Mouse (Mus musculus): ENCODE results near the gene Grik5. TPM values are rescaled to one million over a fixed set of nuclear protein-coding genes. Genes with fewer than 3 reads are reported as not detected.

The Grik5 gene
- polyA plus RNA-seq, 1 experiment from 2014 or later = 1.5 TPM

DNA sequence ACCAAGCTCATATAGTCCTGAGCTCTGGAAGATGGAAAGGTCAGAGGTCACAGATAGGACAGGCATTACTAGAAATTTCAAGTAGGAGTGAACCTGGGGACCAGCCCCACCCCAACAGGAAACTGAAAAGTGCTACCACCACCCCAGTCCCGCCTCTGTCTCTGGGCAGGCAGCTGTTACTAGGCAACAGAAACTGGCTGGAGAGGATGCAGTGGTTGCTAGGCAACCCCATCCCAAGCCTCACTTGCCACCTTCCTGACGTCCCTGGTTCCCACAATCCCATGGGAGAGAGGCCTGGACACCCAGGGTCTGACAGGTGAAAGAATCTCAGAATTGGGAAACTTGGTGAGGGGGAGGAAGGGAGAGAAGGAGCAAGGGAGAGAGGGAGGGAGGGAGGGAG lies 3.4 kb downstream of the Grik5 start:
- Histone ChIP-seq H3K9me3 (ENCODE audit: control insufficient read depth, low read length) (no peaks in the 10 kb centered on the region), H3K4me2 (ENCODE audit: low read depth, low read length) (no peak overlapping the region), H3K36me3 (ENCODE audit: control insufficient read depth, insufficient read depth, low read length) (0 out of 2 replicates have a peak, but pooled peaks cover 4% of the 10 kb centered on the region), H3K9ac (ENCODE audit: low read depth, low read length) (no peak overlapping the region), H3K27ac (ENCODE audit: low read length) (no peak overlapping the region), H3K4me3 (ENCODE audit: low read length) (no peak overlapping the region), H3K4me1 (ENCODE audit: control insufficient read depth, insufficient read depth, low read length) (peaks cover 19% of the 10 kb centered on the region), H3K27me3 (replicated peaks; ENCODE audit: control insufficient read depth, insufficient read depth, low read length) (no peaks in the 10 kb centered on the region)
- 29% methylated on average over 2 of the region's 2 CpGs for WGBS
- ATAC-seq = no peak

DNA sequence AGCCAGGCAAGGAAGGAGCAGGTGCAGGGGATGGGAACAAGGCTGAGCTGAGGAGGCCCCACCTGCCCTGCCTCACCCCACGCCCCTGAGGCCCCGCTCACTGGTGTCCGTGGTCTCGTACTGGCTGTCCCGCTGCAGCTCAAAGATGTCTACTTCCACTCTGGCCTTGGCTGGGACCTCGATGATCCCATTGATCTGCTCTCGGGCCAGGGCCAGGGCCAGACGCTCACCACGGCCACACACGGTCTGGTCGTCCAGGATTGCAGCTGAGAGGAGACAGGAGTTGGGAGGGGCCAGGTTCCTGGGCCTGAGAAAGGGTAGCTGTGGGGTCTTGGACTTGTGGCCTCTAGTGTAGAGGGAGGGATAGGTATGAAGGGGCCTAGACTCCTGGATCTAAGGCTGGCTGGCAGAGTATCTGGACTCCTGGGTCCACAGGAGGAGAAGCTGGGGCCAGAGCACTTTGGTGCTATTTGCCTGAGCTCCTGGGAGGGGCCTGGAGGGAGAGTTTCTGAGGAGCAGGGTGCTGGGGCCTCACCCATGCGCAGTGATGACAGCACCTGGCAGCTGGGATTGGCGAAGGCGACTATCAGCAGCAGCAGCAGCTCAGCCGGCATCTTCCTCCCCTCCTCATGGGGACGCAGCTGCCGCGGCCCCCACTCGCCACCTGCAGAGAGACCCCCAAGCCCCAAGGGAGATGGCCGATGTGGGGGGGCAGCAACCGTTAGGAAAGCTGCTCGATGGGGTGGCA lies 4.1 kb downstream of the Grik5 start:
- H3K4me1 ChIP-seq (ENCODE audit: control insufficient read depth, insufficient read depth, low read length) = peaks cover 15% of the 10 kb centered on the region
- H3K9me3 ChIP-seq (ENCODE audit: control insufficient read depth, low read length) = no peaks in the 10 kb centered on the region
- H3K27ac ChIP-seq (ENCODE audit: low read length) = no peak overlapping the region
- no peak for ATAC-seq
- WGBS = 82% methylated on average over 22 of the region's 22 CpGs
- 0 out of 2 replicates have a peak, but pooled peaks cover 7% of the 10 kb centered on the region for H3K36me3 ChIP-seq (ENCODE audit: control insufficient read depth, insufficient read depth, low read length)
- H3K27me3 ChIP-seq (replicated peaks; ENCODE audit: control insufficient read depth, insufficient read depth, low read length) = no peaks in the 10 kb centered on the region
- H3K4me2 ChIP-seq (ENCODE audit: low read depth, low read length) = no peak overlapping the region
- no peak overlapping the region for H3K4me3 ChIP-seq (ENCODE audit: low read length)
- no peak overlapping the region; the same call in 1 of the 2 replicates for H3K9ac ChIP-seq (ENCODE audit: low read depth, low read length)

DNA sequence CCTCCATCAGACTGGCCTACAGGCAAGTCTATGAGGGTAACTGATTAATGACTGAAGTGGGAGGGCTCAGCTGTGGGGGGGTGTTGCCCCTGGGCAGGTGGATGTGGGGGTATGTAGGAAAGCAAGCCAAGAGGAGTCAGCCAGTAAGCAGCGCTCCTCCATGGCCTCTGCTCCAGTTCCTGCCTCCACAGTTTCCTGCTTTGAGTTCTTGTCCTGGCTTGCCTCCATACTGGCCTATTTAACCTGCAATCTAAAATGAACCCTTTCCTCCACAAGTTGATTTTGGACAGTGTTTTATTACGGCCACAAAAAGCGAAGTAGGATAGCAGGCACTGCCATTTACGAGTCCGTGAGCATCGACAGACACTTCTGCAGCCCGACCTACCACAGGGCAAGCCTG lies 4.8 kb downstream of the Grik5 start:
- no peak for ATAC-seq
- Histone ChIP-seq H3K4me1 (ENCODE audit: control insufficient read depth, insufficient read depth, low read length) (peaks cover 14% of the 10 kb centered on the region), H3K4me2 (ENCODE audit: low read depth, low read length) (no peak overlapping the region), H3K9me3 (ENCODE audit: control insufficient read depth, low read length) (no peaks in the 10 kb centered on the region), H3K27me3 (replicated peaks; ENCODE audit: control insufficient read depth, insufficient read depth, low read length) (no peaks in the 10 kb centered on the region), H3K27ac (ENCODE audit: low read length) (no peak overlapping the region; the same call in 1 of the 2 replicates), H3K36me3 (ENCODE audit: control insufficient read depth, insufficient read depth, low read length) (0 out of 2 replicates have a peak, but pooled peaks cover 7% of the 10 kb centered on the region), H3K4me3 (ENCODE audit: low read length) (no peak overlapping the region), H3K9ac (ENCODE audit: low read depth, low read length) (no peak overlapping the region; the same call in 1 of the 2 replicates)
- 88% methylated on average over 7 of the region's 7 CpGs for WGBS

DNA sequence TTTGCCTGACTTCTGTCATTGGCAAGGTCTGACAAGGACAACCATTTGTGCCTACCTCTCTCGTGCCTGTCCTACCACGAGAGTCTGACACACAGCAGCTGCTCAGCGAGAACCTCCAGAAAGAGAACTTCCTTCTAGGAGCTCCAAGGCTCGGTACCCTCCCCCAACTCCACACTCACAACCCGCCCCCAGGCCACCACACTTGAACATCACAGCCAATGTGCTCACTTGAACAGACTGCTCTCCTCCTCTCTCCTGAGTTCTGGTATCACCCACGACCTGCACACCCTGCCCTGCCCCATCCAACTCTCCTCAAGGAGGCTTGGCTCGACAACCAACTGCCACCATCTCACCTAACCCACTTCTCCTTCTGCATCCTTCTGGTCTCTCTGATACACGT lies 8.2 kb downstream of the Grik5 start:
- Histone ChIP-seq H3K4me3 (ENCODE audit: low read length) (no peak overlapping the region), H3K4me1 (ENCODE audit: control insufficient read depth, insufficient read depth, low read length) (no peaks in the 10 kb centered on the region), H3K27ac (ENCODE audit: low read length) (no peak overlapping the region), H3K9me3 (ENCODE audit: control insufficient read depth, low read length) (no peaks in the 10 kb centered on the region), H3K36me3 (ENCODE audit: control insufficient read depth, insufficient read depth, low read length) (0 out of 2 replicates have a peak, but pooled peaks cover 13% of the 10 kb centered on the region), H3K4me2 (ENCODE audit: low read depth, low read length) (no peak overlapping the region), H3K9ac (ENCODE audit: low read depth, low read length) (no peak overlapping the region), H3K27me3 (replicated peaks; ENCODE audit: control insufficient read depth, insufficient read depth, low read length) (no peaks in the 10 kb centered on the region)
- ATAC-seq = no peak
- 85% methylated on average over 8 of the region's 8 CpGs for WGBS

DNA sequence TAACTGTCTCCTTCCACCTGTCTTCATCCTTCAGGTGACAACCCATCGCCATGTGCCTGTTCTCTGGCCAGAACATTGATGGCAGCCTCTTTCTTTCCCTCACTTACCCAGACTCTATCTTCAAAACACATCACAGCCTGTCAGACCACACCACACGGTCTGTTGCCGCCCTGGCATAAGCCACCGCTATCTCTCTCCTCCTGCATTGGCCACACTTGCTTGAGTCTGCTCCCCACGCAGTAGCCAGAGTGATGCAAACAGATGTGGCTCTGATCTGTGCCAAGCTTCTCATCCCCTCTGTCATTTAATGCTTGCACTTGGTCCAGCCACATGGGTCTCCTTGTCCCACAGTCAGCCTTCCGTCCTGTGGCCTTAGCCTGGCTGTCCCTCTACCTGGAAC lies 8.8 kb downstream of the Grik5 start:
- 0 out of 2 replicates have a peak, but pooled peaks cover 13% of the 10 kb centered on the region for H3K36me3 ChIP-seq (ENCODE audit: control insufficient read depth, insufficient read depth, low read length)
- no peaks in the 10 kb centered on the region for H3K9me3 ChIP-seq (ENCODE audit: control insufficient read depth, low read length)
- no peak overlapping the region for H3K4me2 ChIP-seq (ENCODE audit: low read depth, low read length)
- H3K4me1 ChIP-seq (ENCODE audit: control insufficient read depth, insufficient read depth, low read length) = no peaks in the 10 kb centered on the region
- H3K9ac ChIP-seq (ENCODE audit: low read depth, low read length) = no peak overlapping the region
- H3K27ac ChIP-seq (ENCODE audit: low read length) = no peak overlapping the region
- no peak overlapping the region for H3K4me3 ChIP-seq (ENCODE audit: low read length)
- 85% methylated on average over 6 of the region's 6 CpGs for WGBS
- ATAC-seq = no peak
- H3K27me3 ChIP-seq (replicated peaks; ENCODE audit: control insufficient read depth, insufficient read depth, low read length) = no peaks in the 10 kb centered on the region

DNA sequence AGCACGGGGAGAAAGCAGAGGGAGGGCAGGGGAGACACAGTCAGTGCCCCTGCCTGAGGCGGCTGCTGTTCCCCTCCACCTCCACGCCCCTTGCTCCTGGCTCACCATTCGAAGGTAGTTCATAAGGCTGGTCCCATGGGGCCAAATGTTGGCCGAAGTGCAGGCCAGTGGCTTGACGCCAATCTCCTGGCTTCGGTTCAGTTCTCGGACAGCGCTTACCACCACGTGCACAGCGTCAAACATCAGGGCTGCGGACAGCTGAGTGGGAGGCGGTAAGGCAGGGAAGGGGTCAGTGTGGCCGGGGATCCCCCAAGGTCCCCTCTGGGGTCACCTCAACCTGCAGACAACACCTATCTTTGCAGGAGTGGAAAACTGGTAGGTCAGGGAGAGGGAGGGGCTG lies 13.3 kb downstream of the Grik5 start:
- Histone ChIP-seq H3K4me3 (ENCODE audit: low read length) (no peak overlapping the region), H3K9me3 (ENCODE audit: control insufficient read depth, low read length) (no peaks in the 10 kb centered on the region), H3K36me3 (ENCODE audit: control insufficient read depth, insufficient read depth, low read length) (peaks cover 25% of the 10 kb centered on the region), H3K4me2 (ENCODE audit: low read depth, low read length) (no peak overlapping the region), H3K9ac (ENCODE audit: low read depth, low read length) (no peak overlapping the region), H3K4me1 (ENCODE audit: control insufficient read depth, insufficient read depth, low read length) (no peaks in the 10 kb centered on the region), H3K27ac (ENCODE audit: low read length) (no peak overlapping the region), H3K27me3 (replicated peaks; ENCODE audit: control insufficient read depth, insufficient read depth, low read length) (no peaks in the 10 kb centered on the region)
- 89% methylated on average over 14 of the region's 14 CpGs for WGBS
- no peak for ATAC-seq

DNA sequence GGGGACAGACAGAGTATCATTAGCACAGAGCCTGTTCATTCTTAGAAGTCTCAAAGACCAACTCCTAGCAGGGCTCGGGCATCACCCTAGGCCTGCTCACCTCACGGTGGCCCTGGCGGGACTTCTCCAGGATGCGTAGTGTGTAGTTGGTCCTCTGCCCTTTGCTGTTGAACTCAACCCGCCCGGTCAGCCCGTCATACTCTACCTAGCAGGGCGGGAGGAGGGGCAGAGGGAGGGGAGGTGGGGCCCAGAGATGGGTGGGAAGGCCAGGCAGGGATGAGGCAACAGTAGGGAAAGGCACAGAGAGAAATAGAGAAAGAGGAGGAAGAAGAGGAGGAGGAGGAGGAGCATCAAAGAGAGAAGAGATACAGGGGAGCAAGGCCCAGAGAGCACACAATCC lies 13.8 kb downstream of the Grik5 start:
- Histone ChIP-seq H3K9ac (ENCODE audit: low read depth, low read length) (no peak overlapping the region), H3K27me3 (replicated peaks; ENCODE audit: control insufficient read depth, insufficient read depth, low read length) (no peaks in the 10 kb centered on the region), H3K36me3 (ENCODE audit: control insufficient read depth, insufficient read depth, low read length) (peaks cover 24% of the 10 kb centered on the region), H3K27ac (ENCODE audit: low read length) (no peak overlapping the region), H3K4me2 (ENCODE audit: low read depth, low read length) (no peak overlapping the region), H3K4me3 (ENCODE audit: low read length) (no peak overlapping the region), H3K4me1 (ENCODE audit: control insufficient read depth, insufficient read depth, low read length) (no peaks in the 10 kb centered on the region), H3K9me3 (ENCODE audit: control insufficient read depth, low read length) (no peaks in the 10 kb centered on the region)
- ATAC-seq = no peak
- WGBS = 82% methylated on average over 8 of the region's 8 CpGs

DNA sequence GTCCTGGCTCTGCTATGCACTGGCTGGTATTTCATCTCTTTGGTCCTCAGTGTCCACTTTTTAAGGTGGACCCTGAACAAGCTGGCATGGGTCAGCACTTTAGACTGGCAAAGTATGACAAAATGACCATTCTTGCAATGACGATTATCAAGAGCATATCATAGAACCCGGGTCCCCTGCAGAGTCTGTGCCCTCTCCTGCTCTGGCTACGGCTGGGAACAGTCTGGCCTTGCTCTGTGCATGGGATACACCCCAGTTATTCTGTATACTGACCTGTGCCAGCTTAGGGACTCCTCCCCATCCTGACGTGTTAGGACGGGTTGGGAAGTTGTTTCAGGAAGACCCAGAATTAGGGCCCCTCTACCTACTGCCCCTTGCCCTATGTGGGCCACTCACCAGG lies 14.3 kb downstream of the Grik5 start:
- H3K4me2 ChIP-seq (ENCODE audit: low read depth, low read length) = no peak overlapping the region

DNA sequence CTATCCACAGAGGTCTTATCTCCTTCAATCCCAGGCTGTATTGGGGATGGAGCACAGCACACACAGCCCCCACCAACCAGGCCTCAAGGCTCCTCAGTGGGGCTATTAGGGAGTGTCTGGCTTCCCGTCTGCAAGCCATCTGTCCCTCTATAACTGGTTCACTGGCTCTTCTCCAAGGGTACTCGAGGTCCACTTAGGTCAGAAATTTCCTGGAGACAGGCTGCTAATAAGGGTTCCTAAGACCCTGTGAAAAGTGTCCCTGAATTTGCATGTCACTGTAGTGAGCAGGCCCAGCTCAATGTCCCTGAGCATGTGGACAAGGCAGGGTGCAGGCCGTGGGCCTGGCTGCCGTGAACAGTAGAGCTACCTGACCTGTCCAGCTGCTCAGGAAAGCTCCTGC lies 15.2 kb downstream of the Grik5 start:
- Histone ChIP-seq H3K36me3 (ENCODE audit: control insufficient read depth, insufficient read depth, low read length) (peaks cover 22% of the 10 kb centered on the region), H3K27me3 (replicated peaks; ENCODE audit: control insufficient read depth, insufficient read depth, low read length) (no peaks in the 10 kb centered on the region), H3K4me3 (ENCODE audit: low read length) (no peak overlapping the region), H3K4me1 (ENCODE audit: control insufficient read depth, insufficient read depth, low read length) (no peaks in the 10 kb centered on the region), H3K4me2 (ENCODE audit: low read depth, low read length) (no peak overlapping the region), H3K9ac (ENCODE audit: low read depth, low read length) (no peak overlapping the region), H3K27ac (ENCODE audit: low read length) (no peak overlapping the region), H3K9me3 (ENCODE audit: control insufficient read depth, low read length) (no peaks in the 10 kb centered on the region)
- no peak for ATAC-seq
- 63% methylated on average over 4 of the region's 4 CpGs for WGBS

More for the DNA sequence above, 14.3 kb downstream of the Grik5 start:
- 88% methylated on average over 5 of the region's 5 CpGs for WGBS
- no peak for ATAC-seq
- Histone ChIP-seq H3K4me1 (ENCODE audit: control insufficient read depth, insufficient read depth, low read length) (no peaks in the 10 kb centered on the region), H3K27ac (ENCODE audit: low read length) (no peak overlapping the region), H3K27me3 (replicated peaks; ENCODE audit: control insufficient read depth, insufficient read depth, low read length) (no peaks in the 10 kb centered on the region), H3K9me3 (ENCODE audit: control insufficient read depth, low read length) (no peaks in the 10 kb centered on the region), H3K36me3 (ENCODE audit: control insufficient read depth, insufficient read depth, low read length) (peaks cover 22% of the 10 kb centered on the region), H3K4me3 (ENCODE audit: low read length) (no peak overlapping the region), H3K9ac (ENCODE audit: low read depth, low read length) (no peak overlapping the region)

DNA sequence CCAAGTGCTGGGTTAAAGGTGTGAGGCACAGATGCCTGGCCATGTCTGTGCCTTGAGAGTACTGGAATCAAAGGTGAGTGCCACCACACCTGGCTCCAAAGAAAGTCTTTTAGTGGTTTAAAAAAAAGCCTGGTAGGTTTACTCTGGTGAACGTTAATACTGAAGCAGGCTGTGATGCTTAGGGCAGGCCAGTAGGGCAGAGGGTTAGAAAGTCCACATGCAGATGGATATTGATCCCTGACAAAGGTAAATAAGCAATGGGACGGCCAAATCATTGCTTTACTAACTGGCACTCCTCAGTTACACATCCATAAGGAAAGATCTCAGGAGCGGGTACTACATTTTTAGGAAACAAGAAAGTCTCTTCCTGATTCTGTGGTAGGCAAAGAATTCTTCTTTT lies 19.6 kb downstream of the Grik5 start:
- no peaks in the 10 kb centered on the region for H3K4me1 ChIP-seq (ENCODE audit: control insufficient read depth, insufficient read depth, low read length)
- H3K4me3 ChIP-seq (ENCODE audit: low read length) = no peak overlapping the region
- H3K4me2 ChIP-seq (ENCODE audit: low read depth, low read length) = no peak overlapping the region
- H3K9ac ChIP-seq (ENCODE audit: low read depth, low read length) = no peak overlapping the region
- ATAC-seq = no peak
- no peaks in the 10 kb centered on the region for H3K27me3 ChIP-seq (replicated peaks; ENCODE audit: control insufficient read depth, insufficient read depth, low read length)
- WGBS = 70% methylated on average over 3 of the region's 3 CpGs
- no peak overlapping the region for H3K27ac ChIP-seq (ENCODE audit: low read length)
- H3K36me3 ChIP-seq (ENCODE audit: control insufficient read depth, insufficient read depth, low read length) = peaks cover 15% of the 10 kb centered on the region
- no peaks in the 10 kb centered on the region for H3K9me3 ChIP-seq (ENCODE audit: control insufficient read depth, low read length)
